Mouse (Mus musculus): ENCODE results near the gene Gch1. TPM values are rescaled to one million over a fixed set of nuclear protein-coding genes. Genes with fewer than 3 reads are reported as not detected.

Gene Gch1
- total and polyA plus RNA-seq, 3 experiments: 0.27 to 17.3 (median 0.87) TPM

- Histone ChIP-seq H3K27me3 (ENCODE audit: insufficient read depth, low read length) (peaks cover 4% of the 10 kb centered on the region; the same call in 1 of the 2 replicates), H3K4me3 (ENCODE audit: low read depth, low read length) (no peak overlapping the region), H3K9me3 (replicated peaks) (no peaks in the 10 kb centered on the region), H3K4me1 (ENCODE audit: insufficient read depth, low read depth, low read length) (no peaks in the 10 kb centered on the region), H3K36me3 (replicated peaks) (no peaks in the 10 kb centered on the region)
- no peak for TF ChIP-seq CTCF (IDR thresholded peaks at IDR 0.05; ENCODE audit: low read depth, low read length)
- TF ChIP-seq GATA2 (IDR thresholded peaks at IDR 0.05; ENCODE audit: borderline replicate concordance, low read depth, low read length): no peak
- TF ChIP-seq GATA1 (IDR thresholded peaks at IDR 0.05; ENCODE audit: borderline replicate concordance, low read length): no peak
- TF ChIP-seq POLR2AphosphoS5 (IDR thresholded peaks at IDR 0.05; ENCODE audit: insufficient replicate concordance, low read depth, low read length): no peak
- no peak for TF ChIP-seq TAL1 (conservative IDR thresholded peaks at IDR 0.05; ENCODE audit: low read depth, low read length)
- ATAC-seq (ENCODE audit: extremely low read depth, insufficient number of reproducible peaks, low FRiP score, poor library complexity, severe bottlenecking) (no peak), DNase-seq (ENCODE audit: low spot score) (no peak)
These were observed 81.8 kb downstream of the Gch1 start for GRCm38 (mm10) chr14:47107461-47107860.

- ATAC-seq (ENCODE audit: extremely low read depth, insufficient number of reproducible peaks, low FRiP score, poor library complexity, severe bottlenecking): no peak
- TF ChIP-seq GATA1 (IDR thresholded peaks at IDR 0.05; ENCODE audit: borderline replicate concordance, low read length) (no peak), GATA2 (IDR thresholded peaks at IDR 0.05; ENCODE audit: borderline replicate concordance, low read depth, low read length) (no peak), TAL1 (conservative IDR thresholded peaks at IDR 0.05; ENCODE audit: low read depth, low read length) (no peak), POLR2AphosphoS5 (IDR thresholded peaks at IDR 0.05; ENCODE audit: insufficient replicate concordance, low read depth, low read length) (no peak), CTCF (IDR thresholded peaks at IDR 0.05; ENCODE audit: low read depth, low read length) (no peak)
These were observed 83.5 kb downstream of the Gch1 start for GRCm38 (mm10) chr14:47105755-47106154.

DNA sequence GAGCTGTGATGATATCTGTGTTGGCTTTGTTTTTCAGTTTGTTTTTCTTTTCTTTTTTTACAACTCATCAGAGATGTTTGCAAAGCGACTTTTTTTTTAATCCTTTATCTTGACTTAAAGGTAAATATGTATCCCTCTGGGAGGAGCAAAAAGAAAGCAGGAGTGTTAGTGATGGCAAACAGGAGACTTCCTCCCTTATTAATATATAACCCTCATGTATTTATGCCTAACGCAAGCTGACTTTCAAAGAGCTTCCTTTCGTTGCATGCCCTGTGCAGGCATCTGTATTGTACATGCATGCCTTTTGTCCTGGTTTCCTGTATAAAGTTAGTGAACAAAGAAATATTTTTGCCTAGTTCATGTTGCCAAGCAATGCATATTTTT is 84.0 kb downstream of the Gch1 start:
- TF ChIP-seq GATA1 (IDR thresholded peaks at IDR 0.05; ENCODE audit: borderline replicate concordance, low read length): no peak
- TF ChIP-seq CTCF (IDR thresholded peaks at IDR 0.05; ENCODE audit: low read depth, low read length): no peak
- TF ChIP-seq TAL1 (conservative IDR thresholded peaks at IDR 0.05; ENCODE audit: low read depth, low read length): no peak
- TF ChIP-seq GATA2 (IDR thresholded peaks at IDR 0.05; ENCODE audit: borderline replicate concordance, low read depth, low read length): no peak
- TF ChIP-seq POLR2AphosphoS5 (IDR thresholded peaks at IDR 0.05; ENCODE audit: insufficient replicate concordance, low read depth, low read length): no peak
- Histone ChIP-seq H3K27me3 (ENCODE audit: insufficient read depth, low read length) (0 out of 2 replicates have a peak, but pooled peaks cover 3% of the 10 kb centered on the region), H3K4me3 (ENCODE audit: low read depth, low read length) (no peak overlapping the region), H3K9me3 (replicated peaks) (no peaks in the 10 kb centered on the region), H3K4me1 (ENCODE audit: insufficient read depth, low read depth, low read length) (no peaks in the 10 kb centered on the region), H3K36me3 (replicated peaks) (no peaks in the 10 kb centered on the region)
- no peak for DNase-seq (ENCODE audit: low spot score)
- no peak for ATAC-seq (ENCODE audit: extremely low read depth, insufficient number of reproducible peaks, low FRiP score, poor library complexity, severe bottlenecking)

More at GRCm38 (mm10) chr14:47105755-47106154, 83.5 kb downstream of the Gch1 start:
- 0 out of 2 replicates have a peak, but pooled peaks cover 3% of the 10 kb centered on the region for H3K27me3 ChIP-seq (ENCODE audit: insufficient read depth, low read length)
- H3K36me3 ChIP-seq (replicated peaks): no peaks in the 10 kb centered on the region
- no peak overlapping the region for H3K4me3 ChIP-seq (ENCODE audit: low read depth, low read length)
- no peak for DNase-seq (ENCODE audit: low spot score)
- H3K9me3 ChIP-seq (replicated peaks): no peaks in the 10 kb centered on the region
- no peaks in the 10 kb centered on the region for H3K4me1 ChIP-seq (ENCODE audit: insufficient read depth, low read depth, low read length)

DNA sequence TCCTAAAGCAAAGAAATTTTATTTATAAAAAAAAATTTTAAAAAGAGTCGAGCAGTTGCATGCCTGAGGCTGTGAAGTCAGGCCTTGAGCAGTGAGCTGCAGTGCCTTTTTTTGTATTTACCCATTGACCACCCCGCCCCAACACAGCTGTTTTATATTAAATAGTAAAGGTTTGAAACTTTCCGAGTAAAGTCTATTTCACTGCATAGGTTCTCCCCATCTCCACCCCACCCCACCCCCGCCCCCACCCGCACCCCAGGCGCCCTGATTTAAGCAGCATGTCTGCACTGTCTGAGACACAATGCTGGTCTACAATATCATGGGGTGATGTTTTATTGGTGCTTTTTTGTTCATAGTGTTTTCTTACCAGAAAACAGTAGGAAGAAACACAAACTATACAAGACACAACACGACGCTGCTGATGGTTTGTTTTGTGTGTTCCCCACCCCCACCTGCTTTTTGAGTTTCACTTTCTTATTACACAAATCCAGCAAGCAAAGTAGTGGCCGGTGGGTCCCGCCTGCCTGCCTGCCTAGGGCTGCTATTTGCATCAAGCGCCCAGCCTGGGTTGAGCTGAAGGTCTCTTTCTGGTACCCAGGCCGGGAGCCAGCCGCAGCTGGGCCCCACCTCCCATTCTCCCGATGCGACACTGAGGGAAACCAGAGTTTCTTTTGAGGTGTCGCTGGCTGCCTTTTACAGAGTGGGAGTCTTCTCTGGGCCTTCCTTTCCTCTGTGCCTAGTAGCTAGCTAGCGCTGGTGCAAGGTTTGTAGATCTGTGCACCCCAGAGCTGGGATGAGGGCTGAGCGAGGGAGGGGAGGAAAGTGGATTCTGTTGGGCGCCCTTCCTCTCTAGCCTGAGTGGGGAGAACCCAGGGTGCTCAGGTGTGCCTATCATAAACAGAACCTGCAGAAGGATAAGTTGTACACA is 84.7 kb downstream of the Gch1 start:
- ATAC-seq (ENCODE audit: extremely low read depth, insufficient number of reproducible peaks, low FRiP score, poor library complexity, severe bottlenecking): no peak
- no peaks in the 10 kb centered on the region for H3K36me3 ChIP-seq (replicated peaks)
- no peaks in the 10 kb centered on the region for H3K4me1 ChIP-seq (ENCODE audit: insufficient read depth, low read depth, low read length)
- H3K4me3 ChIP-seq (ENCODE audit: low read depth, low read length): no peak overlapping the region
- DNase-seq (ENCODE audit: low spot score): no peak
- H3K9me3 ChIP-seq (replicated peaks): no peaks in the 10 kb centered on the region
- TF ChIP-seq GATA2 (IDR thresholded peaks at IDR 0.05; ENCODE audit: borderline replicate concordance, low read depth, low read length): no peak
- no peak for TF ChIP-seq GATA1 (IDR thresholded peaks at IDR 0.05; ENCODE audit: borderline replicate concordance, low read length)
- TF ChIP-seq CTCF (IDR thresholded peaks at IDR 0.05; ENCODE audit: low read depth, low read length): no peak
- no peak for TF ChIP-seq TAL1 (conservative IDR thresholded peaks at IDR 0.05; ENCODE audit: low read depth, low read length)
- TF ChIP-seq POLR2AphosphoS5 (IDR thresholded peaks at IDR 0.05; ENCODE audit: insufficient replicate concordance, low read depth, low read length): no peak
- 0 out of 2 replicates have a peak, but pooled peaks cover 3% of the 10 kb centered on the region for H3K27me3 ChIP-seq (ENCODE audit: insufficient read depth, low read length)

Other genes with a start within 250 kb of the Gch1 start
- gene Wdhd1, start 87.4 kb upstream of the Gch1 start, total RNA-seq (2014; fragmentation: Nextera tagmentation): 92.5 and 119 TPM in 2 replicates
- 109 and 142 TPM in 2 replicates for gene Wdhd1, start 87.4 kb upstream of the Gch1 start, total RNA-seq (2017)
- 6.6 and 11.2 TPM in 2 replicates for gene Wdhd1, start 87.4 kb upstream of the Gch1 start, polyA plus RNA-seq (2012)
- gene Socs4, start 87.5 kb upstream of the Gch1 start, total RNA-seq (2014; fragmentation: Nextera tagmentation): 36.6 and 41.9 TPM in 2 replicates
- 28.9 and 38.9 TPM in 2 replicates for gene Socs4, start 87.5 kb upstream of the Gch1 start, total RNA-seq (2017)
- 3.3 and 3.5 TPM in 2 replicates for gene Socs4, start 87.5 kb upstream of the Gch1 start, polyA plus RNA-seq (2012)
- 134 and 139 TPM in 2 replicates for gene Mapk1ip1l, start 108.9 kb upstream of the Gch1 start, total RNA-seq (2014; fragmentation: Nextera tagmentation)
- gene Mapk1ip1l, start 108.9 kb upstream of the Gch1 start, total RNA-seq (2017): 48.2 and 58.6 TPM in 2 replicates
- gene Mapk1ip1l, start 108.9 kb upstream of the Gch1 start, polyA plus RNA-seq (2012): 75.5 and 189 TPM in 2 replicates
- 1.4 TPM in 1 of 2 replicates, not detected in the other for gene Lgals3, start 178.3 kb upstream of the Gch1 start, total RNA-seq (2014; fragmentation: Nextera tagmentation)
- 1.7 and 3.0 TPM in 2 replicates for gene Lgals3, start 178.3 kb upstream of the Gch1 start, total RNA-seq (2017)
- gene Lgals3, start 178.3 kb upstream of the Gch1 start, polyA plus RNA-seq (2012): 2.5 and 3.9 TPM in 2 replicates
- 96.1 and 109 TPM in 2 replicates for gene Dlgap5, start 229.0 kb upstream of the Gch1 start, total RNA-seq (2014; fragmentation: Nextera tagmentation)
- 113 and 119 TPM in 2 replicates for gene Dlgap5, start 229.0 kb upstream of the Gch1 start, total RNA-seq (2017)
- gene Dlgap5, start 229.0 kb upstream of the Gch1 start, polyA plus RNA-seq (2012): 5.2 and 21.6 TPM in 2 replicates

Measured in G1E (cell line).